Mouse (Mus musculus): ENCODE results near the gene Cirbp. TPM values are rescaled to one million over a fixed set of nuclear protein-coding genes. Genes with fewer than 3 reads are reported as not detected.

Gene Cirbp
- polyA plus RNA-seq, 1 experiment from 2014 or later = 14.2 TPM

GRCm38 (mm10) chr10:80176270-80176834 is 10.6 kb downstream of the Cirbp start:
- Histone ChIP-seq H3K9ac (ENCODE audit: low read depth, low read length) (no peak overlapping the region), H3K9me3 (replicated peaks; ENCODE audit: control insufficient read depth, low read length) (no peaks in the 10 kb centered on the region; the same call in 1 of the 2 replicates), H3K27ac (ENCODE audit: low read length) (no peak overlapping the region), H3K4me2 (ENCODE audit: low read depth, low read length) (no peak overlapping the region), H3K36me3 (ENCODE audit: control insufficient read depth, insufficient read depth) (peaks cover 9% of the 10 kb centered on the region), H3K4me3 (ENCODE audit: low read depth, low read length) (no peak overlapping the region), H3K4me1 (ENCODE audit: control insufficient read depth, low read depth, low read length) (peaks cover 27% of the 10 kb centered on the region), H3K27me3 (ENCODE audit: control insufficient read depth, insufficient read depth, low read depth, low read length) (peaks cover 36% of the 10 kb centered on the region)
- no peak for ATAC-seq (ENCODE audit: low read depth)
- WGBS (ENCODE audit: insufficient replicate concordance) = 65% methylated on average over 5 of the region's 5 CpGs

- no peak overlapping the region for H3K4me2 ChIP-seq (ENCODE audit: low read depth, low read length)
- no peaks in the 10 kb centered on the region for H3K9me3 ChIP-seq (replicated peaks; ENCODE audit: control insufficient read depth, low read length)
- no peak overlapping the region for H3K4me3 ChIP-seq (ENCODE audit: low read depth, low read length)
- H3K27ac ChIP-seq (ENCODE audit: low read length) = no peak overlapping the region
- peaks cover 36% of the 10 kb centered on the region for H3K27me3 ChIP-seq (ENCODE audit: control insufficient read depth, insufficient read depth, low read depth, low read length)
- no peak for ATAC-seq (ENCODE audit: low read depth)
- H3K4me1 ChIP-seq (ENCODE audit: control insufficient read depth, low read depth, low read length) = peaks cover 19% of the 10 kb centered on the region
- no peaks in the 10 kb centered on the region for H3K36me3 ChIP-seq (ENCODE audit: control insufficient read depth, insufficient read depth)
- H3K9ac ChIP-seq (ENCODE audit: low read depth, low read length) = no peak overlapping the region
- 64% methylated on average over 7 of the region's 7 CpGs for WGBS (ENCODE audit: insufficient replicate concordance)
Measured at GRCm38 (mm10) chr10:80177441-80178279, 11.9 kb downstream of the Cirbp start.

GRCm38 (mm10) chr10:80179068-80180051 is 13.6 kb downstream of the Cirbp start, which contains the start of gene Efna2:
Gene Efna2, plus strand, starts transcription at chr10:80179482.
- Histone ChIP-seq H3K9ac (ENCODE audit: low read depth, low read length) (peak within 1 kb of the TSS; percentile 38; the same call in 1 of the 2 replicates), H3K9me3 (replicated peaks; ENCODE audit: control insufficient read depth, low read length) (no peaks in the 10 kb centered on the region), H3K27me3 (ENCODE audit: control insufficient read depth, insufficient read depth, low read depth, low read length) (peaks cover 36% of the 10 kb centered on the region), H3K27ac (ENCODE audit: low read length) (no peak within 1 kb of the TSS), H3K4me1 (ENCODE audit: control insufficient read depth, low read depth, low read length) (peaks cover 13% of the 10 kb centered on the region), H3K4me3 (ENCODE audit: low read depth, low read length) (peak within 1 kb of the TSS; percentile 54), H3K4me2 (ENCODE audit: low read depth, low read length) (peak within 1 kb of the TSS; percentile 66), H3K36me3 (ENCODE audit: control insufficient read depth, insufficient read depth) (no peaks in the 10 kb centered on the region)
- ATAC-seq (ENCODE audit: low read depth) = 0 out of 2 replicates have a peak, but pooled peaks have one; percentile 7
- WGBS (ENCODE audit: insufficient replicate concordance) = 2% methylated on average over 75 of the region's 106 CpGs

GRCm38 (mm10) chr10:80180288-80180687 is 14.5 kb downstream of the Cirbp start:
- 49% methylated on average over 6 of the region's 6 CpGs for WGBS (ENCODE audit: insufficient replicate concordance)
- Histone ChIP-seq H3K4me1 (ENCODE audit: control insufficient read depth, low read depth, low read length) (peaks cover 8% of the 10 kb centered on the region), H3K36me3 (ENCODE audit: control insufficient read depth, insufficient read depth) (no peaks in the 10 kb centered on the region), H3K9me3 (replicated peaks; ENCODE audit: control insufficient read depth, low read length) (no peaks in the 10 kb centered on the region), H3K27me3 (ENCODE audit: control insufficient read depth, insufficient read depth, low read depth, low read length) (peaks cover 41% of the 10 kb centered on the region), H3K4me2 (ENCODE audit: low read depth, low read length) (no peak overlapping the region), H3K9ac (ENCODE audit: low read depth, low read length) (no peak overlapping the region), H3K4me3 (ENCODE audit: low read depth, low read length) (no peak overlapping the region), H3K27ac (ENCODE audit: low read length) (no peak overlapping the region)
- no peak for ATAC-seq (ENCODE audit: low read depth)

GRCm38 (mm10) chr10:80180823-80181222 is 15.0 kb downstream of the Cirbp start:
- no peak overlapping the region for H3K27ac ChIP-seq (ENCODE audit: low read length)
- H3K4me3 ChIP-seq (ENCODE audit: low read depth, low read length) = no peak overlapping the region
- H3K36me3 ChIP-seq (ENCODE audit: control insufficient read depth, insufficient read depth) = no peaks in the 10 kb centered on the region
- H3K4me2 ChIP-seq (ENCODE audit: low read depth, low read length) = no peak overlapping the region
- H3K27me3 ChIP-seq (ENCODE audit: control insufficient read depth, insufficient read depth, low read depth, low read length) = peaks cover 44% of the 10 kb centered on the region
- 59% methylated on average over 5 of the region's 5 CpGs for WGBS (ENCODE audit: insufficient replicate concordance)
- no peaks in the 10 kb centered on the region for H3K9me3 ChIP-seq (replicated peaks; ENCODE audit: control insufficient read depth, low read length)
- H3K9ac ChIP-seq (ENCODE audit: low read depth, low read length) = no peak overlapping the region
- peaks cover 8% of the 10 kb centered on the region for H3K4me1 ChIP-seq (ENCODE audit: control insufficient read depth, low read depth, low read length)
- no peak for ATAC-seq (ENCODE audit: low read depth)

- Histone ChIP-seq H3K9ac (ENCODE audit: low read depth, low read length) (no peak overlapping the region), H3K9me3 (replicated peaks; ENCODE audit: control insufficient read depth, low read length) (no peaks in the 10 kb centered on the region), H3K27ac (ENCODE audit: low read length) (no peak overlapping the region), H3K36me3 (ENCODE audit: control insufficient read depth, insufficient read depth) (no peaks in the 10 kb centered on the region), H3K27me3 (ENCODE audit: control insufficient read depth, insufficient read depth, low read depth, low read length) (peaks cover 61% of the 10 kb centered on the region), H3K4me1 (ENCODE audit: control insufficient read depth, low read depth, low read length) (peaks cover 8% of the 10 kb centered on the region), H3K4me3 (ENCODE audit: low read depth, low read length) (no peak overlapping the region), H3K4me2 (ENCODE audit: low read depth, low read length) (no peak overlapping the region)
- ATAC-seq (ENCODE audit: low read depth) = no peak
- WGBS (ENCODE audit: insufficient replicate concordance) = 72% methylated on average over 7 of the region's 7 CpGs
Measured at GRCm38 (mm10) chr10:80182547-80182946, 16.8 kb downstream of the Cirbp start.

- no peak overlapping the region for H3K4me3 ChIP-seq (ENCODE audit: low read depth, low read length)
- 28% methylated on average over 27 of the region's 27 CpGs for WGBS (ENCODE audit: insufficient replicate concordance)
Measured at GRCm38 (mm10) chr10:80186649-80187048, 20.9 kb downstream of the Cirbp start.

GRCm38 (mm10) chr10:80187739-80188138 is 22.0 kb downstream of the Cirbp start:
- H3K4me3 ChIP-seq (ENCODE audit: low read depth, low read length) = no peak overlapping the region
- 71% methylated on average over 10 of the region's 10 CpGs for WGBS (ENCODE audit: insufficient replicate concordance)
- H3K27ac ChIP-seq (ENCODE audit: low read length) = no peak overlapping the region
- H3K4me1 ChIP-seq (ENCODE audit: control insufficient read depth, low read depth, low read length) = peaks cover 3% of the 10 kb centered on the region; the same call in 1 of the 2 replicates
- H3K27me3 ChIP-seq (ENCODE audit: control insufficient read depth, insufficient read depth, low read depth, low read length) = peaks cover 75% of the 10 kb centered on the region
- no peak overlapping the region for H3K9ac ChIP-seq (ENCODE audit: low read depth, low read length)
- no peak for ATAC-seq (ENCODE audit: low read depth)
- H3K36me3 ChIP-seq (ENCODE audit: control insufficient read depth, insufficient read depth) = no peaks in the 10 kb centered on the region
- H3K9me3 ChIP-seq (replicated peaks; ENCODE audit: control insufficient read depth, low read length) = no peaks in the 10 kb centered on the region
- H3K4me2 ChIP-seq (ENCODE audit: low read depth, low read length) = no peak overlapping the region

More at GRCm38 (mm10) chr10:80186649-80187048, 20.9 kb downstream of the Cirbp start:
- ATAC-seq (ENCODE audit: low read depth) = no peak
- H3K9ac ChIP-seq (ENCODE audit: low read depth, low read length) = no peak overlapping the region
- H3K4me2 ChIP-seq (ENCODE audit: low read depth, low read length) = no peak overlapping the region
- peaks cover 64% of the 10 kb centered on the region for H3K27me3 ChIP-seq (ENCODE audit: control insufficient read depth, insufficient read depth, low read depth, low read length)
- no peak overlapping the region for H3K27ac ChIP-seq (ENCODE audit: low read length)
- no peaks in the 10 kb centered on the region for H3K36me3 ChIP-seq (ENCODE audit: control insufficient read depth, insufficient read depth)
- no peaks in the 10 kb centered on the region for H3K9me3 ChIP-seq (replicated peaks; ENCODE audit: control insufficient read depth, low read length)
- peaks cover 3% of the 10 kb centered on the region; the same call in 1 of the 2 replicates for H3K4me1 ChIP-seq (ENCODE audit: control insufficient read depth, low read depth, low read length)
